Comparison of ENCODE assay signal across 9 mouse cellular contexts in the genomic region with DNA sequence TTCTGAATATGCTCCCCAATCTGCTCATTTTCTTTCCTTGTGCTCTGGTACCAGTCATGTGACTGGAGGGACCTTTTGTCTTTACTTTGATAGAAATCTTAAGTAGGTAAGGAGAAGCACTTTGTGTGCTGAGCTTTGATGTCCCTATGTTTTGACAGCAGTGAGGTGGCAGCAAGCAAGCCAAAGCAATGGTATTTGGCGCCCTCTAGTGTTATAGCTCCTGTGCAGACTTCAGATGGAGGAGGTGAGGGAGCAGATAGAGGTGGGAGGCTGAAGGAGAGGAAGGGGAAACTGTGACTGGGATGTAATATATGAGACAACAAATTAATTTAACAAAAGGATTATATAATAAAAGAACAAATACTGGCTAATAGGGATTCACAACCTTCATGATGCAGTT. TPM values are rescaled to one million over a fixed set of nuclear protein-coding genes. Genes with fewer than 3 reads are reported as not detected.
A peak's percentile ranks its signal among the peaks of the same experiment; 100 is the strongest.
DNase-seq lines count a peak whose midpoint lies in the region; ATAC-seq and TF ChIP-seq lines count a peak whose summit lies in the region.
"Had no signal": no experiment of that assay in that cellular context is flagged by ENCODE, and none has a peak within 500 bp of the region (broad histone marks: within the 10 kb centered on the region; RNA-seq: fewer than 3 reads in every experiment).

No protein-coding gene starts in this region.

- DNase-seq in A20 (ENCODE audit: low read depth, low spot score) = peak; percentile 81
- DNase-seq in adrenal gland, adult (ENCODE audit: inconsistent age in 2 of 2, low spot score in 1 of 2) = peak; percentile 80 to 95
- DNase-seq in embryo, embryonic 10 days (ENCODE audit: low spot score) = peak; percentile 94
- DNase-seq in gastrocnemius, postnatal 36 days = peak; percentile 25 to 66
- DNase-seq in kidney, adult 9 months = peak; percentile 90
- peak; percentile 83 for DNase-seq in limb, embryonic 11.5 days (ENCODE audit: low spot score)
- DNase-seq in naive thymus-derived CD4-positive, alpha-beta T cell, adult 2 months (ENCODE audit: low read depth) = peak; percentile 94
- peak; percentile 76 for DNase-seq in stomach, postnatal 0 days (ENCODE audit: low spot score)

- TF ChIP-seq CTCF in stomach, postnatal 0 days (IDR thresholded peaks at IDR 0.05; ENCODE audit: low read depth) = peak; percentile 99

- H3K4me3 ChIP-seq in limb, embryonic 11.5 days (ENCODE audit: low read depth, low read length) = no peak overlapping the region
- H3K4me3 ChIP-seq in stomach, postnatal 0 days (ENCODE audit: low read depth, low read length) = no peak overlapping the region
- H3K4me3 ChIP-seq: erythroblast, embryonic 14.5 days had no signal

- TF ChIP-seq EP300 in stomach, postnatal 0 days (optimal IDR thresholded peaks at IDR 0.05) = no peak

- intact Hi-C loops in gastrocnemius, postnatal 36 days (cut with DNase I) = loop anchor here (2.0 to 5.0 kb wide), 2 partner anchors 137 to 219 kb away; no protein-coding TSS in a partner anchor

- no peak overlapping the region for H3K27ac ChIP-seq in limb, embryonic 11.5 days (replicated peaks; ENCODE audit: low read depth, low read length)
- H3K27ac ChIP-seq in stomach, postnatal 0 days (replicated peaks) = no peak overlapping the region

- H3K9ac ChIP-seq in limb, embryonic 11.5 days (ENCODE audit: low read length) = no peak overlapping the region
- no peak overlapping the region for H3K9ac ChIP-seq in stomach, postnatal 0 days (ENCODE audit: low read length)

- H3K36me3 ChIP-seq in limb, embryonic 11.5 days (ENCODE audit: control insufficient read depth, insufficient read depth, low read length) = no peaks in the 10 kb centered on the region
- no peaks in the 10 kb centered on the region for H3K36me3 ChIP-seq in stomach, postnatal 0 days (ENCODE audit: control insufficient read depth, insufficient read depth, low read length)

- no peak for ATAC-seq in limb, embryonic 11.5 days (ENCODE audit: insufficient number of reproducible peaks, low FRiP score, low TSS enrichment, low read depth)
- ATAC-seq in stomach, postnatal 0 days (ENCODE audit: low FRiP score, low TSS enrichment) = 0 out of 2 replicates have a peak, but pooled peaks have one; percentile 56

- no peaks in the 10 kb centered on the region for H3K4me1 ChIP-seq in limb, embryonic 11.5 days (ENCODE audit: control insufficient read depth, insufficient read depth, low read length)
- no peaks in the 10 kb centered on the region for H3K4me1 ChIP-seq in stomach, postnatal 0 days (replicated peaks; ENCODE audit: control insufficient read depth, insufficient read depth)

- H3K4me2 ChIP-seq in limb, embryonic 11.5 days (ENCODE audit: low read depth, severe bottlenecking) = no peak overlapping the region
- no peak overlapping the region for H3K4me2 ChIP-seq in stomach, postnatal 0 days (replicated peaks; ENCODE audit: low read depth)

- no peaks in the 10 kb centered on the region for H3K27me3 ChIP-seq in limb, embryonic 11.5 days (ENCODE audit: control insufficient read depth, insufficient read depth, low read length)
- H3K27me3 ChIP-seq in stomach, postnatal 0 days (ENCODE audit: control insufficient read depth, insufficient read depth, low read length) = no peaks in the 10 kb centered on the region

- 0% methylated on average over 1 of the region's 1 CpGs for WGBS in limb, embryonic 11.5 days
- WGBS in stomach, postnatal 0 days = 0% methylated on average over 1 of the region's 1 CpGs

- H3K9me3 ChIP-seq in limb, embryonic 11.5 days (ENCODE audit: control insufficient read depth, low read length) = no peaks in the 10 kb centered on the region
- H3K9me3 ChIP-seq in stomach, postnatal 0 days (ENCODE audit: control insufficient read depth, low read length) = no peaks in the 10 kb centered on the region

RNA-seq across cellular contexts. Expression of a gene that starts 30.9 kb away (rescaled TPM):
- 10 to 100 TPM; 14.4 to 17.3 TPM for total RNA-seq in gastrocnemius, postnatal 36 days (2021)
- polyA plus RNA-seq in limb, embryonic 11.5 days (2014; fragmentation: Nextera tagmentation; extraction: Ambion mirVana) = 13.0 and 15.3 TPM in 2 replicates
- 4.8 and 5.8 TPM in 2 replicates for polyA plus RNA-seq in stomach, postnatal 0 days (2015; fragmentation: Nextera tagmentation; extraction: Ambion mirVana)
